Mouse (Mus musculus) layer of hippocampus, adult 9-10 months (tissue): ENCODE measurements around the gene Ckap2l.

ENCODE experiments used
- DNase-seq: peaks from one replicate; pipeline ENCODE4 v3.0.0; 2022; ENCODE audit warnings: low spot score

Gene Ckap2l

GRCm38 (mm10) chr2:129263073-129263472 lies 33.9 kb downstream of the Ckap2l start:
- no peak for DNase-seq

GRCm38 (mm10) chr2:129261151-129261794 lies 35.7 kb downstream of the Ckap2l start:
- DNase-seq = no peak

- DNase-seq = no peak
Observed at GRCm38 (mm10) chr2:129260646-129261045, 36.4 kb downstream of the Ckap2l start.

GRCm38 (mm10) chr2:129258475-129259211 lies 38.4 kb downstream of the Ckap2l start:
- peak; percentile 71 for DNase-seq

- DNase-seq = no peak
Observed at GRCm38 (mm10) chr2:129258056-129258455, 39.0 kb downstream of the Ckap2l start.

GRCm38 (mm10) chr2:129256006-129256405 lies 41.0 kb downstream of the Ckap2l start:
- DNase-seq = no peak

GRCm38 (mm10) chr2:129254076-129254475 lies 42.9 kb downstream of the Ckap2l start:
- no peak for DNase-seq

GRCm38 (mm10) chr2:129253631-129253970 lies 43.4 kb downstream of the Ckap2l start:
- DNase-seq = no peak

GRCm38 (mm10) chr2:129252836-129253630 lies 44.0 kb downstream of the Ckap2l start:
- no peak for DNase-seq

GRCm38 (mm10) chr2:129249321-129249720 lies 47.7 kb downstream of the Ckap2l start:
- DNase-seq = no peak

- DNase-seq = no peak
Observed at GRCm38 (mm10) chr2:129247707-129248121, 49.3 kb downstream of the Ckap2l start.

- no peak for DNase-seq
Observed at GRCm38 (mm10) chr2:129246924-129247323, 50.1 kb downstream of the Ckap2l start.

- no peak for DNase-seq
Observed at GRCm38 (mm10) chr2:129246436-129246835, 50.6 kb downstream of the Ckap2l start.

- no peak for DNase-seq
Observed at GRCm38 (mm10) chr2:129245618-129246017, 51.4 kb downstream of the Ckap2l start.

- no peak for DNase-seq
Observed at GRCm38 (mm10) chr2:129244446-129245120, 52.4 kb downstream of the Ckap2l start.

GRCm38 (mm10) chr2:129243786-129244185 lies 53.2 kb downstream of the Ckap2l start:
- DNase-seq = no peak

GRCm38 (mm10) chr2:129243005-129243404 lies 54.0 kb downstream of the Ckap2l start:
- DNase-seq = no peak

GRCm38 (mm10) chr2:129241845-129242833 lies 54.9 kb downstream of the Ckap2l start:
- no peak for DNase-seq

GRCm38 (mm10) chr2:129240726-129241432 lies 56.1 kb downstream of the Ckap2l start:
- DNase-seq = no peak

- DNase-seq = no peak
Observed at GRCm38 (mm10) chr2:129236526-129236925, 60.5 kb downstream of the Ckap2l start.
